Mouse (Mus musculus) C2C12 (cell line): ENCODE measurements at regions not wholly inside any gene's neighbourhood (a gene's known extent, or its start where the extent isn't known, plus 50 kb on each side); places are given as distances from the start of the nearest gene placed in this dataset.

Experiments
- H3K27me3 ChIP-seq: one replicate; pipeline ENCODE4 v1.6.1; 2011; ENCODE audit not compliant: control insufficient read depth, insufficient read depth, insufficient read length
- H3K36me3 ChIP-seq: one replicate; pipeline ENCODE4 v1.6.1; 2011; ENCODE audit not compliant: control insufficient read depth, insufficient read depth
- H3K4me3 ChIP-seq: one replicate; pipeline ENCODE4 v1.5.1; 2011; ENCODE audit warnings: mild to moderate bottlenecking, control low read depth; ENCODE audit not compliant: poor library complexity, insufficient read depth, severe bottlenecking
- H3K79me2 ChIP-seq: one replicate; pipeline ENCODE4 v1.6.1; 2011; ENCODE audit not compliant: control insufficient read depth, insufficient read depth
- H3K79me3 ChIP-seq: one replicate; pipeline ENCODE4 v1.6.1; 2011; ENCODE audit warnings: low read depth, control low read depth
- H3ac ChIP-seq: one replicate; pipeline ENCODE3; 2011; ENCODE audit warnings: low read depth; ENCODE audit not compliant: control insufficient read depth, insufficient read length
- CEBPB ChIP-seq: IDR thresholded peaks from one replicate; pipeline ENCODE4 v1.6.1; 2011; ENCODE audit warnings: low read depth, mild to moderate bottlenecking, control low read depth, moderate library complexity
- CTCF ChIP-seq: IDR thresholded peaks from one replicate; pipeline ENCODE4 v1.5.1; 2011; ENCODE audit not compliant: control insufficient read depth, insufficient read depth, insufficient read length
- FOSL1 ChIP-seq: IDR thresholded peaks from one replicate; pipeline ENCODE4 v1.8.0; 2011; ENCODE audit warnings: mild to moderate bottlenecking, low read length; ENCODE audit not compliant: poor library complexity, insufficient read depth, severe bottlenecking
- MAX ChIP-seq: IDR thresholded peaks from one replicate; pipeline ENCODE4 v1.6.1; 2011; ENCODE audit warnings: mild to moderate bottlenecking, control low read depth
- MYOD1 ChIP-seq: IDR thresholded peaks from one replicate; pipeline ENCODE4 v1.6.1; 2011; ENCODE audit warnings: low read depth; ENCODE audit not compliant: control insufficient read depth, insufficient read length
- MYOG ChIP-seq: IDR thresholded peaks from one replicate; pipeline ENCODE4 v1.6.1; 2011; ENCODE audit not compliant: control insufficient read depth, insufficient read length; ENCODE audit errors: extremely low read depth
- USF1 ChIP-seq: IDR thresholded peaks from one replicate; pipeline ENCODE4 v1.6.1; 2011; ENCODE audit warnings: low read depth, mild to moderate bottlenecking, control low read depth, moderate library complexity

DNA sequence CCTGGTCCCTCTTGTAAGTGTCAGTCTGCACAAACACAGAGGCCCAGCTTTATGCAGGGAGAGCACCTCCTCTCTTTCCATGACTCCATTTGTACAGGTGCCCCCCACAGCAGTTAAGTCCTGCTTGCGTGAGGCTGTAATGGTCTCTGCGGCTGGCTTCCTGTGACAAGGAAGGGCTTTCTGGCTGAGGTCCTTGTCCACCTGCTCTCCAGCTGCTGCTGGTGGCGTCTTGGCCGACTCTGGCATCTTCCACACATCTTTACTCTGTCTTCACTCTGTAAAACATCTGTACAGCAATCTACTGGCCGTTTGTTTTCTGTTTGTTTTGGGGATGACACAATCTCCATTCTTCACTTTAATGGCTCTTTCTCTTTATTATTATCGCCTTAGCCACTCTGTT is 60.8 kb downstream of the Rpusd4 start:
- no peaks in the 10 kb centered on the region for H3K79me2 ChIP-seq
- TF ChIP-seq USF1, result no peak
- TF ChIP-seq CEBPB, result no peak
- TF ChIP-seq MYOG, result no peak
- TF ChIP-seq FOSL1, result no peak
- no peak for TF ChIP-seq MAX
- no peak for TF ChIP-seq CTCF
- no peak for TF ChIP-seq MYOD1
- H3ac ChIP-seq, result no peak overlapping the region
- H3K4me3 ChIP-seq, result no peak overlapping the region
- H3K36me3 ChIP-seq, result no peaks in the 10 kb centered on the region
- H3K79me3 ChIP-seq, result no peaks in the 10 kb centered on the region
- H3K27me3 ChIP-seq, result no peaks in the 10 kb centered on the region

GRCm38 (mm10) chr9:35330386-35330785 is 62.7 kb downstream of the Rpusd4 start:
- no peak overlapping the region for H3K4me3 ChIP-seq
- TF ChIP-seq USF1, result no peak
- no peak for TF ChIP-seq MYOG
- TF ChIP-seq MAX, result no peak
- no peak for TF ChIP-seq MYOD1
- no peak for TF ChIP-seq CTCF
- TF ChIP-seq CEBPB, result no peak
- no peak for TF ChIP-seq FOSL1
- no peaks in the 10 kb centered on the region for H3K27me3 ChIP-seq

DNA sequence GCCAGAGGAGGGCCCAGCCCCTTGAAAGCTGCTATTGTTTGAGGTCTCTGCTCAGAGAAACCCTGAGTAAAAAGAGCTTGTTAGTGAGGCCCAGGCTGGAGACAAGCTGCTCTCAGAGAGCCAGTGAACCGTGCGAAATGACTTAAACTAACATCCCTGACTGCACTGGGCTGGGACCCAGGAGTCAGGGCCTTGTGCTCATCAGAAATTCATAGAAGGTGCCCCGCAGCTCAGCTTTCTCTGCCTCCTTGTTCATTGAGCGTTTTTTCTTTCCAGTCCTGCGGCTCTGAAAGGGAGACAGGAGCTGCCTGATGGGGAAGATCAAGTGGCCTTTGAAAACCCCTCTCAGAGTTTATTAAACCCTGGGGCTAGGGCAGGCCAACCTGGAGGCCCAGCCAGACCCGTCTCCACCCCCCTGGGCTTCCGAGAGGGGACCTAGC is 63.6 kb downstream of the Rpusd4 start:
- Histone ChIP-seq H3K79me3 (no peaks in the 10 kb centered on the region), H3K4me3 (no peak overlapping the region), H3K79me2 (no peaks in the 10 kb centered on the region), H3ac (no peak overlapping the region), H3K36me3 (no peaks in the 10 kb centered on the region), H3K27me3 (no peaks in the 10 kb centered on the region)
- TF ChIP-seq CTCF (no peak), MAX (no peak), MYOD1 (no peak)

More at GRCm38 (mm10) chr9:35330386-35330785, 62.7 kb downstream of the Rpusd4 start:
- H3K36me3 ChIP-seq, result no peaks in the 10 kb centered on the region
- H3K79me2 ChIP-seq, result no peaks in the 10 kb centered on the region
- no peaks in the 10 kb centered on the region for H3K79me3 ChIP-seq
- H3ac ChIP-seq, result no peak overlapping the region

GRCm38 (mm10) chr9:35332688-35333630 is 65.3 kb downstream of the Rpusd4 start:
- H3K79me3 ChIP-seq, result no peaks in the 10 kb centered on the region
- no peaks in the 10 kb centered on the region for H3K27me3 ChIP-seq
- no peaks in the 10 kb centered on the region for H3K36me3 ChIP-seq
- TF ChIP-seq MAX, result no peak
- TF ChIP-seq CEBPB, result peak; percentile 64
- H3ac ChIP-seq, result no peak overlapping the region
- no peaks in the 10 kb centered on the region for H3K79me2 ChIP-seq
- no peak overlapping the region for H3K4me3 ChIP-seq

- Histone ChIP-seq H3ac (no peak overlapping the region), H3K27me3 (no peaks in the 10 kb centered on the region), H3K79me2 (no peaks in the 10 kb centered on the region), H3K79me3 (no peaks in the 10 kb centered on the region), H3K36me3 (no peaks in the 10 kb centered on the region), H3K4me3 (no peak overlapping the region)
- peak; percentile 6 for TF ChIP-seq MYOD1
- TF ChIP-seq CEBPB, result no peak
These were observed 66.0 kb downstream of the Rpusd4 start for GRCm38 (mm10) chr9:35333631-35334005.

DNA sequence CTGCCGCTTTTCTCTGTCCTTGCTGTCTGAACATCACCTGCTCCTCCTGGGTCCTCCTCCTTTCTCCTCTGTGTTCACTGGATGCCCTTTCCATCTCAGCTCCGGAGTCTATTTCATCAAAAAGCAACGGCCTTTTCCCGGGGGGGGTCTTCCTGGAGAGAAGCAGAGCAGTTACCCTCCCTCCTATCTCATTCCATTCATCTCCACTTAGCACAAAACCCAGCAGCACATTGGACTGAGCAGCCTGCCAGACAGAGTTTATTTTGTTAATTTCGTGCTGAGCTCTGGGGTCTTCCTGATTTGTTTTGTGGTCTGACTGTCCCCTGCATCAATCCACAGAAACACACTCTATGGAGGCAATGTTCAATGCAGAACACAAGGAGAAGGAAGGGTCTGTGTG is 66.9 kb downstream of the Rpusd4 start:
- no peaks in the 10 kb centered on the region for H3K79me2 ChIP-seq
- TF ChIP-seq MYOD1, result no peak
- no peak for TF ChIP-seq MAX
- no peak for TF ChIP-seq CTCF
- TF ChIP-seq FOSL1, result no peak
- TF ChIP-seq MYOG, result no peak
- no peak for TF ChIP-seq CEBPB
- TF ChIP-seq USF1, result no peak
- no peaks in the 10 kb centered on the region for H3K79me3 ChIP-seq
- H3K27me3 ChIP-seq, result no peaks in the 10 kb centered on the region
- no peaks in the 10 kb centered on the region for H3K36me3 ChIP-seq
- no peak overlapping the region for H3ac ChIP-seq
- H3K4me3 ChIP-seq, result no peak overlapping the region
